13 mouse cellular contexts compared by ENCODE assay signal in the genomic region with DNA sequence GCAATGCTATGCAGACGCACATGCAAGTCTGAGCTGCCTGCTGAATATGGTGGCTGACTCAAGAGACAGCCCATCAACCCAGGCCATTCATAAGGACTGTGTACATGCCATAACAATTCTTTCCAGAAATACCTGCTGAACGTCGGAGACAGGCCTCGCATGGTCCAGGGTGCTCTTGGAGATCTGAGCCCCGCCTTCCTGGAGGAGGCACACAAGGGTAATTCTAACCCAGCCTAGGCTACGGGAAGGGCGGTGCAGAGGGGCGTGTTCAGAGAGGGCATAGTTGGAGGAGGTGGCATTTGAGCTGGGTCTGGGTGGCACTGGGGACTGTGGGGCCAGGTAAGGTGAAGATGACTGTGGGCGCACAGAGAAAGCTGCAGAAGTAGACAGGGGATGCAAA. TPM values are rescaled to one million over a fixed set of nuclear protein-coding genes. Genes with fewer than 3 reads are reported as not detected.
A peak's percentile ranks its signal among the peaks of the same experiment; 100 is the strongest.
DNase-seq lines count a peak whose midpoint lies in the region; ATAC-seq and TF ChIP-seq lines count a peak whose summit lies in the region.
"Had no signal": no experiment of that assay in that cellular context is flagged by ENCODE, and none has a peak within 500 bp of the region (broad histone marks: within the 10 kb centered on the region; RNA-seq: fewer than 3 reads in every experiment).

No protein-coding gene starts in this region.

- no peak for TF ChIP-seq CTCF in lung, postnatal 0 days (IDR thresholded peaks at IDR 0.05)

- no peak overlapping the region for H3K4me2 ChIP-seq in lung, postnatal 0 days (replicated peaks; ENCODE audit: low read depth, low read length)
- H3K4me2 ChIP-seq: heart, embryonic 13.5 days; hindbrain, embryonic 12.5 days; midbrain, embryonic 12.5 days had no signal

- no peaks in the 10 kb centered on the region for H3K36me3 ChIP-seq in lung, postnatal 0 days (ENCODE audit: insufficient read depth, low read length)
- H3K36me3 ChIP-seq: forebrain, embryonic 10.5 days; heart, embryonic 13.5 days; hindbrain, embryonic 12.5 days; midbrain, embryonic 12.5 days had no signal

- H3K27ac ChIP-seq in lung, postnatal 0 days (ENCODE audit: low read length): no peak overlapping the region
- H3K27ac ChIP-seq: forebrain, embryonic 10.5 days; heart, embryonic 13.5 days; hindbrain, embryonic 12.5 days; midbrain, embryonic 12.5 days had no signal

- DNase-seq in urinary bladder, postnatal 14 days (ENCODE audit: low spot score): peak; percentile 49
- DNase-seq in urinary bladder, postnatal 10 days (ENCODE audit: low spot score): no peak
- DNase-seq in kidney, adult 9 months: peak; percentile 66
- peak; percentile 56 for DNase-seq in lung, postnatal 0 days (ENCODE audit: low spot score)
- DNase-seq in frontal cortex, adult 2 months (ENCODE audit: extremely low spot score in 1 of 2, low spot score in 1 of 2): no peak
- no peak for DNase-seq in urinary bladder, adult 2 months (ENCODE audit: low spot score)
- DNase-seq in cerebellum, adult 11 months: no peak
- DNase-seq: adrenal gland, postnatal 10 days; thymus, postnatal 25 days had no signal

- H3K27me3 ChIP-seq in lung, postnatal 0 days (replicated peaks; ENCODE audit: insufficient read depth, low read length): no peaks in the 10 kb centered on the region
- H3K27me3 ChIP-seq: heart, embryonic 13.5 days; hindbrain, embryonic 12.5 days; midbrain, embryonic 12.5 days had no signal

- no peak for TF ChIP-seq EP300 in lung, postnatal 0 days (IDR thresholded peaks at IDR 0.05)

- H3K4me1 ChIP-seq in lung, postnatal 0 days (ENCODE audit: insufficient read depth, low read depth, low read length): no peaks in the 10 kb centered on the region; the same call in 1 of the 2 replicates

- 58% methylated on average over 9 of the region's 9 CpGs for WGBS in lung, postnatal 0 days

- ATAC-seq in lung, postnatal 0 days: peak; percentile 80

- no peak overlapping the region for H3K9ac ChIP-seq in lung, postnatal 0 days (replicated peaks; ENCODE audit: low read depth)
- H3K9ac ChIP-seq: heart, embryonic 13.5 days; hindbrain, embryonic 12.5 days; midbrain, embryonic 12.5 days had no signal

- no peaks in the 10 kb centered on the region for H3K9me3 ChIP-seq in lung, postnatal 0 days (ENCODE audit: low read length)
- H3K9me3 ChIP-seq: forebrain, embryonic 10.5 days; heart, embryonic 13.5 days; hindbrain, embryonic 12.5 days; midbrain, embryonic 12.5 days had no signal

- H3K4me3 ChIP-seq in lung, postnatal 0 days (ENCODE audit: low read depth, low read length): no peak overlapping the region
- H3K4me3 ChIP-seq: forebrain, embryonic 10.5 days; heart, embryonic 13.5 days; hindbrain, embryonic 12.5 days; midbrain, embryonic 12.5 days had no signal

RNA-seq across cellular contexts. Expression of gene Tob1, which starts 39.1 kb away (rescaled TPM):
- polyA plus RNA-seq in lung, postnatal 0 days (2015; fragmentation: Nextera tagmentation; extraction: Ambion mirVana): 43.9 and 46.0 TPM in 2 replicates
- 44.4 and 45.5 TPM in 2 replicates for polyA plus RNA-seq in frontal cortex, adult 2 months (2012; rRNA removed)
- 36.6 and 36.9 TPM in 2 replicates for polyA plus RNA-seq in urinary bladder, adult 2 months (2012; rRNA removed)

Comparison
In these comparisons a context has a peak if more than half of its experiments do, and no peak if none do; other contexts are left out.
1. DNase-seq: peak in urinary bladder, postnatal 14 days (single experiment), kidney, adult 9 months (single experiment) and lung, postnatal 0 days (single experiment); none in urinary bladder, postnatal 10 days (single experiment), frontal cortex, adult 2 months (0 of 2), urinary bladder, adult 2 months (single experiment) and cerebellum, adult 11 months (single experiment).